Mouse (Mus musculus): ENCODE measurements around the gene D430019H16Rik. TPM values are rescaled to one million over a fixed set of nuclear protein-coding genes. Genes with fewer than 3 reads are reported as not detected.
A peak's percentile ranks its signal among the peaks of the same experiment; 100 is the strongest.

D430019H16Rik gene
- not detected in 2 replicates for total RNA-seq (2015; ENCODE audit: low replicate concordance)
- total RNA-seq (2017; ENCODE audit: low replicate concordance) = not detected in 2 replicates

GRCm38 (mm10) chr12:105453670-105454257, at the start of gene D430019H16Rik:
D430019H16Rik (plus strand) TSS chr12:105453856.
- no peak for ATAC-seq (replicated peaks; ENCODE audit: low FRiP score, poor library complexity, severe bottlenecking)

GRCm38 (mm10) chr12:105406008-105406407, 47.6 kb upstream of the D430019H16Rik start:
- ATAC-seq (replicated peaks; ENCODE audit: low FRiP score, poor library complexity, severe bottlenecking) = no peak

GRCm38 (mm10) chr12:105413909-105414308, 39.7 kb upstream of the D430019H16Rik start:
- ATAC-seq (replicated peaks; ENCODE audit: low FRiP score, poor library complexity, severe bottlenecking) = no peak

GRCm38 (mm10) chr12:105420476-105420875, 33.2 kb upstream of the D430019H16Rik start:
- ATAC-seq (replicated peaks; ENCODE audit: low FRiP score, poor library complexity, severe bottlenecking) = no peak

GRCm38 (mm10) chr12:105426541-105426940, 27.1 kb upstream of the D430019H16Rik start:
- no peak for ATAC-seq (replicated peaks; ENCODE audit: low FRiP score, poor library complexity, severe bottlenecking)

- ATAC-seq (replicated peaks; ENCODE audit: low FRiP score, poor library complexity, severe bottlenecking) = no peak
Observed at GRCm38 (mm10) chr12:105427039-105427757, 26.5 kb upstream of the D430019H16Rik start.

GRCm38 (mm10) chr12:105431872-105432271, 21.8 kb upstream of the D430019H16Rik start:
- no peak for ATAC-seq (replicated peaks; ENCODE audit: low FRiP score, poor library complexity, severe bottlenecking)

GRCm38 (mm10) chr12:105432807-105433206, 20.8 kb upstream of the D430019H16Rik start:
- ATAC-seq (replicated peaks; ENCODE audit: low FRiP score, poor library complexity, severe bottlenecking) = no peak

GRCm38 (mm10) chr12:105438259-105438658, 15.4 kb upstream of the D430019H16Rik start:
- ATAC-seq (replicated peaks; ENCODE audit: low FRiP score, poor library complexity, severe bottlenecking) = no peak

GRCm38 (mm10) chr12:105439976-105440375, 13.7 kb upstream of the D430019H16Rik start:
- ATAC-seq (replicated peaks; ENCODE audit: low FRiP score, poor library complexity, severe bottlenecking) = no peak

- ATAC-seq (replicated peaks; ENCODE audit: low FRiP score, poor library complexity, severe bottlenecking) = no peak
Observed at GRCm38 (mm10) chr12:105443569-105443968, 10.1 kb upstream of the D430019H16Rik start.

GRCm38 (mm10) chr12:105445767-105446166, 7.9 kb upstream of the D430019H16Rik start:
- no peak for ATAC-seq (replicated peaks; ENCODE audit: low FRiP score, poor library complexity, severe bottlenecking)

- ATAC-seq (replicated peaks; ENCODE audit: low FRiP score, poor library complexity, severe bottlenecking) = no peak
Observed at GRCm38 (mm10) chr12:105449239-105449638, 4.4 kb upstream of the D430019H16Rik start.

GRCm38 (mm10) chr12:105454258-105455062, 804 bp downstream of the D430019H16Rik start:
- no peak for ATAC-seq (replicated peaks; ENCODE audit: low FRiP score, poor library complexity, severe bottlenecking)

GRCm38 (mm10) chr12:105455063-105455559, 1.5 kb downstream of the D430019H16Rik start:
- ATAC-seq (replicated peaks; ENCODE audit: low FRiP score, poor library complexity, severe bottlenecking) = no peak

- ATAC-seq (replicated peaks; ENCODE audit: low FRiP score, poor library complexity, severe bottlenecking) = no peak
Observed at GRCm38 (mm10) chr12:105458791-105459190, 5.1 kb downstream of the D430019H16Rik start.

- no peak for ATAC-seq (replicated peaks; ENCODE audit: low FRiP score, poor library complexity, severe bottlenecking)
Observed at GRCm38 (mm10) chr12:105461066-105461465, 7.4 kb downstream of the D430019H16Rik start.

- no peak for ATAC-seq (replicated peaks; ENCODE audit: low FRiP score, poor library complexity, severe bottlenecking)
Observed at GRCm38 (mm10) chr12:105469026-105469425, 15.4 kb downstream of the D430019H16Rik start.

GRCm38 (mm10) chr12:105475230-105475911, 21.7 kb downstream of the D430019H16Rik start:
- ATAC-seq (replicated peaks; ENCODE audit: low FRiP score, poor library complexity, severe bottlenecking) = no peak

- ATAC-seq (replicated peaks; ENCODE audit: low FRiP score, poor library complexity, severe bottlenecking) = peak; percentile 64; the same call in 1 of the 2 replicates
Observed at GRCm38 (mm10) chr12:105476453-105476852, 22.8 kb downstream of the D430019H16Rik start.

Measured in erythroblast, adult 5-6 weeks (primary cell).